Mouse (Mus musculus) midbrain, embryonic 15.5 days (tissue): ENCODE data around the gene Glrx3. TPM values are rescaled to one million over a fixed set of nuclear protein-coding genes. Genes with fewer than 3 reads are reported as not detected.

ENCODE experiments used
- ATAC-seq: fragments of 200-750 bp; cut with Nextera tagmentation; replicated peaks from 2 replicates; pipeline ENCODE4 v1.8.0; 2017; ENCODE audit warnings: moderate TSS enrichment
- H3K27ac ChIP-seq: fragments of 300-500 bp; sonication (generic); 2 replicates; pipeline ENCODE4 v1.5.1; 2015; ENCODE audit warnings: mild to moderate bottlenecking, inconsistent platforms
- H3K27me3 ChIP-seq: fragments of 300-500 bp; sonication (generic); replicated peaks from 2 replicates; pipeline ENCODE4 v1.6.1; 2015; ENCODE audit warnings: inconsistent platforms
- H3K36me3 ChIP-seq: fragments of 300-500 bp; sonication (generic); replicated peaks from 2 replicates; pipeline ENCODE4 v1.6.1; 2015; ENCODE audit warnings: inconsistent platforms
- H3K4me1 ChIP-seq: fragments of 300-500 bp; sonication (generic); 2 replicates; pipeline ENCODE4 v1.6.1; 2015; ENCODE audit warnings: inconsistent platforms
- H3K4me2 ChIP-seq: fragments of 300-500 bp; sonication (generic); 2 replicates; pipeline ENCODE4 v1.6.1; 2015; ENCODE audit warnings: inconsistent platforms, mild to moderate bottlenecking, moderate library complexity
- H3K4me3 ChIP-seq: fragments of 300-500 bp; sonication (generic); 2 replicates; pipeline ENCODE4 v1.5.1; 2015; ENCODE audit warnings: mild to moderate bottlenecking, inconsistent platforms
- H3K9ac ChIP-seq: fragments of 300-500 bp; sonication (generic); 2 replicates; pipeline ENCODE4 v1.6.1; 2015; ENCODE audit warnings: mild to moderate bottlenecking, inconsistent platforms
- H3K9me3 ChIP-seq: fragments of 300-500 bp; sonication (generic); 2 replicates; pipeline ENCODE4 v1.6.1; 2016; ENCODE audit warnings: inconsistent platforms
- WGBS: fragments of 180-500 bp; shearing (Covaris S2); methylation state at CpG from one replicate; pipeline ENCODE4 v1.1.7; 2015; ENCODE audit warnings: mixed read lengths; 5-methylcytosine and 5-hydroxymethylcytosine counted together
- polyA plus RNA-seq: library from polyadenylated mRNA; unstranded; fragments of >200 nt; fragmentation: Nextera tagmentation; extraction: Ambion mirVana; gene quantifications from 2 replicates; pipeline ENCODE4 v1.2.1, GENCODE M21; 2015

The Glrx3 gene
- polyA plus RNA-seq, 1 experiment from 2014 or later: 254 TPM

GRCm38 (mm10) chr7:137480839-137481238, 43.4 kb downstream of the Glrx3 start:
- no peak overlapping the region for H3K4me3 ChIP-seq
- H3K4me2 ChIP-seq: no peak overlapping the region
- H3K9ac ChIP-seq: no peak overlapping the region
- 79% methylated on average over 6 of the region's 6 CpGs for WGBS
- ATAC-seq: no peak
- 0 out of 2 replicates have a peak, but pooled peaks cover 3% of the 10 kb centered on the region for H3K4me1 ChIP-seq
- H3K27me3 ChIP-seq: no peaks in the 10 kb centered on the region
- no peak overlapping the region for H3K27ac ChIP-seq
- H3K36me3 ChIP-seq: no peaks in the 10 kb centered on the region
- H3K9me3 ChIP-seq: no peaks in the 10 kb centered on the region

GRCm38 (mm10) chr7:137483987-137484386, 46.6 kb downstream of the Glrx3 start:
- Histone ChIP-seq H3K4me1 (no peaks in the 10 kb centered on the region), H3K27me3 (no peaks in the 10 kb centered on the region), H3K9me3 (no peaks in the 10 kb centered on the region), H3K4me3 (no peak overlapping the region), H3K36me3 (no peaks in the 10 kb centered on the region), H3K4me2 (no peak overlapping the region), H3K27ac (no peak overlapping the region), H3K9ac (no peak overlapping the region)
- 88% methylated on average over 11 of the region's 11 CpGs for WGBS
- ATAC-seq: no peak

- WGBS: 68% methylated on average over 5 of the region's 5 CpGs
- no peak for ATAC-seq
- no peak overlapping the region for H3K27ac ChIP-seq
Observed at GRCm38 (mm10) chr7:137488391-137488790, 51.0 kb downstream of the Glrx3 start.

GRCm38 (mm10) chr7:137490711-137491110, 53.3 kb downstream of the Glrx3 start:
- H3K9me3 ChIP-seq: no peaks in the 10 kb centered on the region
- ATAC-seq: no peak
- no peak overlapping the region for H3K27ac ChIP-seq
- H3K27me3 ChIP-seq: no peaks in the 10 kb centered on the region
- H3K4me1 ChIP-seq: 0 out of 2 replicates have a peak, but pooled peaks cover 4% of the 10 kb centered on the region
- no peak overlapping the region for H3K4me2 ChIP-seq
- H3K4me3 ChIP-seq: no peak overlapping the region
- 80% methylated on average over 4 of the region's 4 CpGs for WGBS
- no peak overlapping the region for H3K9ac ChIP-seq
- no peaks in the 10 kb centered on the region for H3K36me3 ChIP-seq

More at GRCm38 (mm10) chr7:137488391-137488790, 51.0 kb downstream of the Glrx3 start:
- Histone ChIP-seq H3K4me1 (no peaks in the 10 kb centered on the region), H3K4me2 (no peak overlapping the region), H3K36me3 (no peaks in the 10 kb centered on the region), H3K4me3 (no peak overlapping the region), H3K9ac (no peak overlapping the region), H3K27me3 (no peaks in the 10 kb centered on the region), H3K9me3 (no peaks in the 10 kb centered on the region)

- H3K4me3 ChIP-seq: no peak overlapping the region
- H3K27me3 ChIP-seq: no peaks in the 10 kb centered on the region
- H3K4me1 ChIP-seq: 0 out of 2 replicates have a peak, but pooled peaks cover 4% of the 10 kb centered on the region
- H3K4me2 ChIP-seq: no peak overlapping the region
- ATAC-seq: no peak
- no peaks in the 10 kb centered on the region for H3K36me3 ChIP-seq
- no peak overlapping the region for H3K27ac ChIP-seq
- WGBS: 89% methylated on average over 8 of the region's 8 CpGs
- no peak overlapping the region for H3K9ac ChIP-seq
- no peaks in the 10 kb centered on the region for H3K9me3 ChIP-seq
Observed at GRCm38 (mm10) chr7:137492307-137492973, 55.0 kb downstream of the Glrx3 start.

- H3K27ac ChIP-seq: no peak overlapping the region
- no peak overlapping the region for H3K4me2 ChIP-seq
- H3K4me1 ChIP-seq: 0 out of 2 replicates have a peak, but pooled peaks cover 4% of the 10 kb centered on the region
- H3K36me3 ChIP-seq: no peaks in the 10 kb centered on the region
- no peaks in the 10 kb centered on the region for H3K9me3 ChIP-seq
- no peak overlapping the region for H3K4me3 ChIP-seq
- 81% methylated on average over 4 of the region's 4 CpGs for WGBS
- no peak overlapping the region for H3K9ac ChIP-seq
- H3K27me3 ChIP-seq: no peaks in the 10 kb centered on the region
- no peak for ATAC-seq
Observed at GRCm38 (mm10) chr7:137498736-137499135, 61.3 kb downstream of the Glrx3 start.

- no peak overlapping the region for H3K4me3 ChIP-seq
- H3K27ac ChIP-seq: no peak overlapping the region
- no peak overlapping the region for H3K4me2 ChIP-seq
- ATAC-seq: no peak
- no peaks in the 10 kb centered on the region; the same call in 1 of the 2 replicates for H3K4me1 ChIP-seq
- no peaks in the 10 kb centered on the region for H3K36me3 ChIP-seq
- H3K9me3 ChIP-seq: no peaks in the 10 kb centered on the region
- H3K9ac ChIP-seq: no peak overlapping the region
- H3K27me3 ChIP-seq: no peaks in the 10 kb centered on the region
Observed at GRCm38 (mm10) chr7:137517588-137517987, 80.2 kb downstream of the Glrx3 start.

- H3K36me3 ChIP-seq: no peaks in the 10 kb centered on the region
- no peaks in the 10 kb centered on the region; the same call in 1 of the 2 replicates for H3K4me1 ChIP-seq
- no peak overlapping the region for H3K27ac ChIP-seq
- H3K27me3 ChIP-seq: no peaks in the 10 kb centered on the region
- H3K9ac ChIP-seq: no peak overlapping the region
- H3K4me2 ChIP-seq: no peak overlapping the region
- H3K9me3 ChIP-seq: no peaks in the 10 kb centered on the region
- 67% methylated on average over 5 of the region's 5 CpGs for WGBS
- no peak for ATAC-seq
- no peak overlapping the region for H3K4me3 ChIP-seq
Observed at GRCm38 (mm10) chr7:137518028-137518576, 80.7 kb downstream of the Glrx3 start.

Other genes starting within 250 kb of the Glrx3 start
- 14.6 and 14.9 TPM in 2 replicates for gene Ebf3, start 123.2 kb upstream of the Glrx3 start, polyA plus RNA-seq
- 10.2 and 12.8 TPM in 2 replicates for gene 9430038I01Rik, start 26.9 kb upstream of the Glrx3 start, polyA plus RNA-seq